Mouse (Mus musculus): ENCODE measurements around the gene Zbtb20. TPM values are rescaled to one million over a fixed set of nuclear protein-coding genes. Genes with fewer than 3 reads are reported as not detected.

Zbtb20 gene
- polyA plus RNA-seq, 1 experiment, result 0.13 TPM

DNA sequence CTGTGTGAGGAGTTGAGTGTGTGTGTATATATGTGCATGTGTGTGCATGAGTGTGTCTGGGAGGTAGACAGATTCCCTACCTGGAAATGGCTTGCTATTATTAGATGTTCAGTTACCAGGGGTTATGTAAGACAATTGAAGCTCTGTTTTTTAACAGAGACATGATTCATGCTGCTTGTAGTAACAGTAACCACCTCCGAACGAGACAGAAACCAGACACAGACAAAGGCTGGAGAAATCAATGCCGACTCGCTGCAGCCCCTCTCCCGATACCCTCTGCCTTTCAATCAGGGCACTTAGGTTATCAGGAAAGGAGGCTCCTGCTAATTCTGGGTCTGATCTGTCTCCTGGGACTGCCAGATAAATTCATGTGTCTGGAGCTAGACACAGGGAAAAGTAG lies 681.7 kb downstream of the Zbtb20 start:
- H3K4me3 ChIP-seq (replicated peaks), result no peak overlapping the region
- no peaks in the 10 kb centered on the region for H3K27me3 ChIP-seq (ENCODE audit: control insufficient read depth)
- H3K9me3 ChIP-seq (ENCODE audit: control insufficient read depth, low read length), result no peaks in the 10 kb centered on the region
- no peaks in the 10 kb centered on the region for H3K4me1 ChIP-seq (ENCODE audit: control insufficient read depth)
- H3K36me3 ChIP-seq (ENCODE audit: control insufficient read depth), result no peaks in the 10 kb centered on the region
- TF ChIP-seq GATA1 (IDR thresholded peaks at IDR 0.05; ENCODE audit: low read length), result no peak
- no peak for TF ChIP-seq TAL1 (IDR thresholded peaks at IDR 0.05; ENCODE audit: low read length)

DNA sequence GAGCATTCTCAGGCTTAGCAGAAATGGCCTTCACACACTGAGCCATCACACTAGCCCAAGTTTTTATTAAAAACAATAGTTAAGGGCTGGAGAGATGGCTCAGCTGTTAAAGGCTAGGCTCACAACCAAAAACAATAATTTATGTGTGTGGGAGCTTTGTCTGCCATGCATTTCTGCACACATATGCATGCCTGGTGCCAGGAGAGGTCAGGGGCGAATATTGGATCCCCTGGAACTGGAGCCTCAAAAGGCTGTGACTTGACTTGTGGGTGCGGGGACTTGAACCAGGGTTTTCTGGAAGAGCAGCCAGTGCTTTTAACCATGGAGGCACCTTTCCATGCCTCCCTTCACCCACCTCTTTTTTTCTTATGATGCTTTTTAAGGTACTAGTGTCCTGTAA lies 685.6 kb downstream of the Zbtb20 start:
- Histone ChIP-seq H3K36me3 (ENCODE audit: control insufficient read depth) (no peaks in the 10 kb centered on the region), H3K9me3 (ENCODE audit: control insufficient read depth, low read length) (no peaks in the 10 kb centered on the region), H3K27me3 (ENCODE audit: control insufficient read depth) (no peaks in the 10 kb centered on the region), H3K4me3 (replicated peaks) (no peak overlapping the region), H3K4me1 (ENCODE audit: control insufficient read depth) (no peaks in the 10 kb centered on the region)
- TF ChIP-seq TAL1 (IDR thresholded peaks at IDR 0.05; ENCODE audit: low read length) (no peak), GATA1 (IDR thresholded peaks at IDR 0.05; ENCODE audit: low read length) (no peak)

DNA sequence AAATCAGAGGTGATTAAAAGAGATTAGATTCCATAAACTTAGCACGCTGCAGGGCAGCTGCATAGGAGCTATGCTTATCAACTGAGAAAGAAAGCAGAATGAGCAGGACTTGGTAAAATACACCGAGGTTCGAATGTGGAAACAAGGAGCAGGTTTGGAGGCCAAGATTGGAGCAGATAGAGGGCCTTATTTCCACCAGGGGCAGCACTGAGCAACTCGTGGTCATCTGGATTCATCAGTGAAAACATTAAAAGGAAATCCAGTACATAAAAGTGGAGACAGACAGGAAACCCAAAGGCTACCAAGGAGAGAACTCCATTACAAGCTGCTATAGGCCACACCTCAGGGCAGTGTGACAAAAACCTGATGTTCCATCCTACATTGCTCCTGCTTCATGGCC lies 686.3 kb downstream of the Zbtb20 start:
- Histone ChIP-seq H3K9me3 (ENCODE audit: control insufficient read depth, low read length) (no peaks in the 10 kb centered on the region), H3K4me1 (ENCODE audit: control insufficient read depth) (no peaks in the 10 kb centered on the region), H3K27me3 (ENCODE audit: control insufficient read depth) (no peaks in the 10 kb centered on the region), H3K4me3 (replicated peaks) (no peak overlapping the region), H3K36me3 (ENCODE audit: control insufficient read depth) (no peaks in the 10 kb centered on the region)
- TF ChIP-seq GATA1 (IDR thresholded peaks at IDR 0.05; ENCODE audit: low read length) (no peak), TAL1 (IDR thresholded peaks at IDR 0.05; ENCODE audit: low read length) (no peak)

DNA sequence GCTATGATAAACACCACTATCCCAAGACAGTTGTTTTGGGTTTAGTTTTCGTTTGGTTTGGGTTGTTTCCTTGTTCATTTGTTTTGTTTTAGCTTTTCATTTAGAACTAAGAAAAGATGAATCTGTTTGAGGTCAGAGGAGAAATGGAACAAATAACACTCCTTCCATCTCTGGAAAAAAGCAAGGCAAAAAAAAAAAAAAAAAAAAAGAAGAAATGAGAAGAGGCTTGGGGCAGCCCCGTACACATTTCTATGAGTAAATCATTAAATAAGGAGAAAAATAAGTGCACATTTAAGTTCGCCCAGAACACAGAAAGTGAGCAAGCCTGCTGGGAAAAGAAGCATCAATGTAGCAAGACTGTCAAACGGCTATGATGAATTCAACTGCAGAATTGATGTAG lies 690.2 kb downstream of the Zbtb20 start:
- no peaks in the 10 kb centered on the region for H3K27me3 ChIP-seq (ENCODE audit: control insufficient read depth)
- H3K4me3 ChIP-seq (replicated peaks), result no peak overlapping the region
- H3K4me1 ChIP-seq (ENCODE audit: control insufficient read depth), result no peaks in the 10 kb centered on the region
- H3K36me3 ChIP-seq (ENCODE audit: control insufficient read depth), result no peaks in the 10 kb centered on the region
- H3K9me3 ChIP-seq (ENCODE audit: control insufficient read depth, low read length), result no peaks in the 10 kb centered on the region
- TF ChIP-seq GATA1 (IDR thresholded peaks at IDR 0.05; ENCODE audit: low read length), result no peak
- no peak for TF ChIP-seq TAL1 (IDR thresholded peaks at IDR 0.05; ENCODE audit: low read length)

DNA sequence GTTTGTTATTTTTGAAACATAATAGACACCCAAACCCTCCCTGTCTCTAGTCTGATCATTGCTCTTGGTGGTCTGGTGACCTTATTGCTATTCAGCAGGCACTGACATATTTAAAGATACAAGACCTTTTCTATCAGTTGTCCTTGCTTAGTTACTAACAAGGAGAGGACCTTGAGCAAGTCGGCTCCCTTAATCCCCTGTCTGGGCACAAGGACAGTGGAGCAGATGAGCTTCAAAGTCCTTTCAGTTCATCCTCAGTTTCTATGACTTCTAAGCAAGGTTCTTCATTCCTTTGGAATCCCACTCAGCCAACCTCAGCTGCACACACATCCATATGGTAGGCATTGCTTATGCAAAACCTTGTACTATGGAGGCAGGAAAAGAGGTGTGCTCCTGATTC lies 690.8 kb downstream of the Zbtb20 start:
- Histone ChIP-seq H3K4me3 (replicated peaks) (no peak overlapping the region), H3K9me3 (ENCODE audit: control insufficient read depth, low read length) (no peaks in the 10 kb centered on the region), H3K27me3 (ENCODE audit: control insufficient read depth) (no peaks in the 10 kb centered on the region), H3K4me1 (ENCODE audit: control insufficient read depth) (no peaks in the 10 kb centered on the region), H3K36me3 (ENCODE audit: control insufficient read depth) (no peaks in the 10 kb centered on the region)
- no peak for TF ChIP-seq GATA1 (IDR thresholded peaks at IDR 0.05; ENCODE audit: low read length)
- TF ChIP-seq TAL1 (IDR thresholded peaks at IDR 0.05; ENCODE audit: low read length), result no peak

DNA sequence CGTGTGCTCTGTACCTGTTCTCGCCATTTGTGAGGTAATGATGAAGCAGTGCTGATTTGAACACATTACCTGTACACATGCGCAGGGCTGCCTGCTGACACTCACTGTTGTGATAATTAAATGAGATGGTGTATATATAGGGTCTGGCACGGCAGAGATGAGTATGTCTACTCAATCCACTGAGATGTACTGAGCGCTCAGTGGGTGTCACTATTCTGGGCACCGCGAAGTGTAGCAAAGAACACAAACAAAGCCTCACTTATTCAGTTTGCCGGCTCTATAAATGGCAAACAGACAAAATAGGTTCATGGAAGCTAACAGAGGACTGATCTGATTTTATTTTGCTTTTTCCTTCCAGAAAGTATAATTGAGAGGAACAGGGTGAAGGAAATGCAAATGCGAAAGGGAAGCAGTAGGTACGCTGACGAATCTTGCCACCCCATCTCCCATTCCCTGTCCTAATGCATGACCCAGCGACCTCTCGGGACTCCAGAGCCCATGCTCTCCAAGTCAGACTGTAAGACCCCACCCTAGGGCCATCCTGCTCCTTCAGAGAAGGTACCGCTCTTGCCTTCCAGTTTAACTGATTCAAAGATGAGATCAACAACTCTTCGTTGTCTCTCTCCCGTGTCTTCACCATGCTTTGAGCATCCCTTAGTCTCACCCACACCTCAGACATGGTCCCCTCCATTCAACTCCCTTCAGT lies 695.8 kb downstream of the Zbtb20 start:
- Histone ChIP-seq H3K4me1 (ENCODE audit: control insufficient read depth) (no peaks in the 10 kb centered on the region), H3K4me3 (replicated peaks) (no peak overlapping the region), H3K27me3 (ENCODE audit: control insufficient read depth) (no peaks in the 10 kb centered on the region), H3K9me3 (ENCODE audit: control insufficient read depth, low read length) (no peaks in the 10 kb centered on the region), H3K36me3 (ENCODE audit: control insufficient read depth) (no peaks in the 10 kb centered on the region)
- TF ChIP-seq GATA1 (IDR thresholded peaks at IDR 0.05; ENCODE audit: low read length), result no peak
- TF ChIP-seq TAL1 (IDR thresholded peaks at IDR 0.05; ENCODE audit: low read length), result no peak

DNA sequence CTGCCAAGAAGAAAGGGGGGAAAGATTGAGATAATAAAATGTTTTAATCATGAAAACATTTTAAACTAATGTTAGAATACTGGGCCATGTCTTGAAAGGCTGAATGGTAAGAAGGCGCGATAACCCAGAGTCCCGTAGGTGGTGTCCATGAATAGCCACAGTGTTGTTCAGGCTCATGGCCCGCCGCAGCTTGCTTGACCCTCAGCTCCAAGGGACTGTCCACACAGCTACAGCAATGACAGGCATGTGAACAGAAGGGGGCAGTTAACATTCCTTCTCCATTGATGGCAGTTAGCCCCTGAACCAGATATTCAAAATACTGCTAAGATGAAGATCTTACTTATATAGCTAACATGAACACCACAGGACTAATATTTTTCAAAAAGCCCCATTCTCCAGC lies 696.5 kb downstream of the Zbtb20 start:
- no peaks in the 10 kb centered on the region for H3K27me3 ChIP-seq (ENCODE audit: control insufficient read depth)
- no peaks in the 10 kb centered on the region for H3K4me1 ChIP-seq (ENCODE audit: control insufficient read depth)
- no peak for TF ChIP-seq TAL1 (IDR thresholded peaks at IDR 0.05; ENCODE audit: low read length)
- TF ChIP-seq GATA1 (IDR thresholded peaks at IDR 0.05; ENCODE audit: low read length), result no peak
- H3K4me3 ChIP-seq (replicated peaks), result no peak overlapping the region
- no peaks in the 10 kb centered on the region for H3K36me3 ChIP-seq (ENCODE audit: control insufficient read depth)
- no peaks in the 10 kb centered on the region for H3K9me3 ChIP-seq (ENCODE audit: control insufficient read depth, low read length)

DNA sequence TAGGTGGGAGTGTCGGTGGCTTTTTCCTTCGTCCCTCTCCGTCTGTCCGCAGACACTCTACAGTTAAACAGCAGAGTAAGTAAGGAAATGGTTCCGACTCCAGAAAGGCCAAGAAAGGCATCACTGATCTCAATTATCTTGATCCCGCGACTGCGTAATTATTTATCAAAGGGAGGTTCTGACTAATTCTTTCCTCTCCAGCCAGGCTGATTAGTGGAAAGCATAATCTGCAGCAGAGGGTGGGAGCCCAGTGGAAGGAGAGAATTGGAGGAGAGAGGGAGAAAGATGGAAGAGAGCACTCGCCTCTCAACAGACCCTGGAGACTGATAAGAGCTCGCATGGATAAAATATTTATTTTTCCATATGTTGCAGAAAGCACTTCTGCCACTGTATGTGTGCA lies 697.1 kb downstream of the Zbtb20 start:
- Histone ChIP-seq H3K36me3 (ENCODE audit: control insufficient read depth) (no peaks in the 10 kb centered on the region), H3K27me3 (ENCODE audit: control insufficient read depth) (no peaks in the 10 kb centered on the region), H3K4me3 (replicated peaks) (no peak overlapping the region), H3K4me1 (ENCODE audit: control insufficient read depth) (no peaks in the 10 kb centered on the region), H3K9me3 (ENCODE audit: control insufficient read depth, low read length) (no peaks in the 10 kb centered on the region)
- TF ChIP-seq TAL1 (IDR thresholded peaks at IDR 0.05; ENCODE audit: low read length) (no peak), GATA1 (IDR thresholded peaks at IDR 0.05; ENCODE audit: low read length) (no peak)

DNA sequence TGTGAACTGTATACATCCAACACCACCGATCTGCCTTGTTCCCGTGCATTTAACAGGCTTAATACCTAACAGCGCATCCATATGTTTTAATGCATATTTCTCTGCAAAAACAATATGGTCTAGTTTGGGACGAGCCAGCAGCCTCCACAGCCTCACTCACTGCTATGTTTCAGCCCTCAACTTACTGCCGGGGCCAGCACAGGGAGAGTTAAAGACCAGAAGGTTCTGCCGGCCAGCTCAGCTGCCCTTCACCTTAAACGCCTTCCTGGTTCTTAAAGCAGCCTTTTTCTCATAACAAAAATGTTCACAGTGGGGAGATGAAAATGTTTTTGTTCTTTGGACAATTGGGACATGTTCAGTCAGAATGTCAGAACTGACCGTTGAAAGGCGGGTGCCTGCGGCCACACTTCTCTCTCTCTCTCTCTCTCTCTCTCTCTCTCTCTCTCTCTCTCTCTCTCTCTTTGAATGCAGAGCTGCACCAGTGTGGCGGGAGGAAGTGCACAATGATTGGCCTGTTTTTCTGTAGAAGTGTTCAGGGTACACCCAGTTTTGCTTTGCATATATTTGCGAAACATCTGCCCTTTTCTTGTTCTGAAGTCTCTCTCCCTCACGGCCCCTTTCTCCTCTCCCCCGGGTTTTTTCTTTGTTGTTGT lies 697.6 kb downstream of the Zbtb20 start:
- H3K4me3 ChIP-seq (replicated peaks), result no peak overlapping the region
- H3K27me3 ChIP-seq (ENCODE audit: control insufficient read depth), result no peaks in the 10 kb centered on the region
- no peaks in the 10 kb centered on the region for H3K4me1 ChIP-seq (ENCODE audit: control insufficient read depth)
- H3K9me3 ChIP-seq (ENCODE audit: control insufficient read depth, low read length), result no peaks in the 10 kb centered on the region
- H3K36me3 ChIP-seq (ENCODE audit: control insufficient read depth), result no peaks in the 10 kb centered on the region
- TF ChIP-seq GATA1 (IDR thresholded peaks at IDR 0.05; ENCODE audit: low read length), result no peak
- no peak for TF ChIP-seq TAL1 (IDR thresholded peaks at IDR 0.05; ENCODE audit: low read length)

Data from erythroblast, embryonic 14.5 days (primary cell).